ENCODE assay signal across 18 mouse cellular contexts in genomic region chr7:97829091-97829490, GRCm38 (mm10).
"Had no signal": no experiment of that assay in that cellular context is flagged by ENCODE, and none has a peak within 500 bp of the region (broad histone marks: within the 10 kb centered on the region; RNA-seq: fewer than 3 reads in every experiment).

No protein-coding gene starts in this region.

- H3K9ac ChIP-seq: lung, embryonic 14.5 days; midbrain, embryonic 12.5 days; neural tube, embryonic 13.5 days; neural tube, embryonic 15.5 days had no signal

- H3K27ac ChIP-seq: midbrain, embryonic 10.5 days; midbrain, embryonic 12.5 days; neural tube, embryonic 13.5 days; neural tube, embryonic 15.5 days had no signal

- H3K4me2 ChIP-seq: lung, embryonic 14.5 days; midbrain, embryonic 12.5 days; neural tube, embryonic 13.5 days; neural tube, embryonic 15.5 days had no signal

- H3K4me3 ChIP-seq: midbrain, embryonic 10.5 days; midbrain, embryonic 12.5 days; myocyte; neural tube, embryonic 13.5 days; neural tube, embryonic 15.5 days had no signal

- H3K27me3 ChIP-seq: midbrain, embryonic 12.5 days; neural tube, embryonic 13.5 days; neural tube, embryonic 15.5 days had no signal

- H3K9me3 ChIP-seq: midbrain, embryonic 10.5 days; midbrain, embryonic 12.5 days; neural tube, embryonic 13.5 days; neural tube, embryonic 15.5 days had no signal

- H3K36me3 ChIP-seq: midbrain, embryonic 10.5 days; midbrain, embryonic 12.5 days; neural tube, embryonic 13.5 days; neural tube, embryonic 15.5 days had no signal

- H3K4me1 ChIP-seq: midbrain, embryonic 10.5 days; midbrain, embryonic 12.5 days; neural tube, embryonic 13.5 days; neural tube, embryonic 15.5 days had no signal

- DNase-seq: lung, embryonic 14.5 days; lung, postnatal 10 days; lung, postnatal 4 days; midbrain, embryonic 14.5 days; retina, postnatal 1 day; right cerebral cortex, adult 18-20 months; right cerebral cortex, postnatal 25 days; right cerebral cortex, postnatal 4 days; spleen, adult 18-20 months; thymus, adult 18-20 months; thymus, postnatal 14 days; thymus, postnatal 36 days had no signal

- ATAC-seq: midbrain, embryonic 16.5 days had no signal
